Mouse (Mus musculus) CH12.LX (cell line): ENCODE measurements at regions not wholly inside any gene's neighbourhood (a gene's known extent, or its start where the extent isn't known, plus 50 kb on each side); places are given as distances from the start of the nearest gene placed in this dataset.

ENCODE experiments used
- CHD2 ChIP-seq: IDR thresholded peaks from 2 replicates; pipeline ENCODE4 v1.6.1; 2011; ENCODE audit warnings: low read length, improper control_type of control experiment
- CTCF ChIP-seq, 2 experiments: IDR thresholded peaks in 1 of 2; conservative IDR thresholded peaks in 1 of 2; 2 replicates each; pipeline ENCODE4 v1.5.1; 2011 to 2012; ENCODE audit warnings: low read depth in 2 of 2, low read length in 2 of 2, improper control_type of control experiment in 1 of 2, inconsistent platforms in 1 of 2, mild to moderate bottlenecking in 1 of 2, moderate library complexity in 1 of 2
- ELF1 ChIP-seq: IDR thresholded peaks from 2 replicates; pipeline ENCODE4 v1.6.1; 2014; ENCODE audit warnings: low read depth, mild to moderate bottlenecking, inconsistent platforms, low read length, improper control_type of control experiment
- EP300 ChIP-seq: IDR thresholded peaks from 2 replicates; pipeline ENCODE4 v1.6.1; 2011; ENCODE audit warnings: low read length, improper control_type of control experiment
- HCFC1 ChIP-seq: IDR thresholded peaks from 2 replicates; pipeline ENCODE4 v1.6.1; 2012; ENCODE audit warnings: low read depth, mild to moderate bottlenecking, inconsistent platforms, low read length, improper control_type of control experiment
- JUND ChIP-seq: conservative IDR thresholded peaks from 2 replicates; pipeline ENCODE4 v1.6.1; 2011; ENCODE audit warnings: low read depth, low read length, improper control_type of control experiment
- MAFK ChIP-seq: IDR thresholded peaks from 2 replicates; pipeline ENCODE4 v1.6.1; 2011; ENCODE audit warnings: low read length, improper control_type of control experiment; ENCODE audit not compliant: insufficient replicate concordance
- MAZ ChIP-seq: IDR thresholded peaks from 2 replicates; pipeline ENCODE4 v1.6.1; 2012; ENCODE audit warnings: low read depth, mild to moderate bottlenecking, inconsistent platforms, low read length, improper control_type of control experiment, moderate library complexity

DNA sequence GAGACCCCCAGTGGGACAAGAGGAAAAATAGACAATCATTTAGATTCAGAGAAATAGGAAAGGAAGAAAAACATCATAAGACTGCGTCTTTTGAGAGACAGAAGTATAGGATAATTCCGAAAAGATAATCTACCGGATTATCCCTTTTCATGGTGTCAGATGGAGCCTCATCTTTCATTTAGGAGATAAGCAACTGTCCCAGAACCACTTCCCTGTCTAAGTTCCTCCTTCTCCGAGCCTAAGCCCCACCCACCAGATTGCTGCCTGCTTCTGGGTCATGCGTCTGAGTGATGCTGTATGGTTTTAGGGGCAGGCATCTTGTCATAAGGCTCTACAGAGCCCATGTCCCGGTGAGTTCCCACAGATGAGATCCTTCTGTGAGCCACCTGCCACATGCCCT, 232.3 kb upstream of the Gm5148 start:
- TF ChIP-seq CTCF (conservative IDR thresholded peaks at IDR 0.05 in 1 of 2, IDR thresholded peaks at IDR 0.05 in 1 of 2; ENCODE audit: low read depth in 2 of 2, low read length in 2 of 2) (no peak), ELF1 (no peak), MAZ (no peak), JUND (no peak), CHD2 (no peak), EP300 (no peak), MAFK (no peak), HCFC1 (no peak)
